Mouse (Mus musculus): Measurements from ENCODE around the gene Fbxl12. TPM values are rescaled to one million over a fixed set of nuclear protein-coding genes. Genes with fewer than 3 reads are reported as not detected.

Gene Fbxl12
- polyA plus RNA-seq (2012; rRNA removed; ENCODE audit: low replicate concordance) = 41.6 and 91.3 TPM in 2 replicates

DNA sequence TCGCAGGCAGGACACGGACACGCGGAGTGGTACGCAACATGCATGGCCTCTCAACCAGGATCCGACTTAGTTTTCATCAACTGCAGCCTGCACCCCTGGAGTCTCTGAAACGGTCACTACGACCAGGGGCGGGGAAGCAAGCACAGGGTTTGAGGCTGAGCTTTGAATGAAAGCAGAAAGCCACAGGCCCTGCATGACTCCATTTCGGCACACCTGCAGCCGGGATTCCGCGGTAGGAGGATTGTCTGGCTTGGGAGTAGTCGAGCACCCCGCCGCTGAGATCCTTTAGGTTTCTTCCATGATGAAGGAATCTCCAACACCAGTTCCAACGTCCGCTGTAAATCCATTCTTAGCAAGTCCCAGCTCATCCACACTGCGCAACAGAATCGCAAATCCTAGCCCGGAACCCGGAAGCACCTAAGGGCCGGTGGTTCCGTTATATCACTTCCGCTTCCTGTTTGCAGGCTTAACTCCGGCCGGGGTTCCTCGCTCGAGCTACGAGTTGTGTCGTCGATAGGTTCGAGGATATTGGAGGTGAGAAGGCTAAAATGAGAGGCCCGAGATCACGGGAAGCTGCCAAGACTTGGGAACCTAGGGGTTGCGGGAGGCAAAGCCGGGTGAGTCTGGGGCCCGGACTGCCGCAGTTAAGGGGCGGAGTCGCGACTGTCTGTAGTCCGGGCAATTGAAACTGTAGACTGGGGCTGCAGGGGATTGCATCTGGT is at the start of gene Fbxl12:
Gene Fbxl12, minus strand, starts transcription at position 408 of the 722 bp plus-strand sequence.

DNA sequence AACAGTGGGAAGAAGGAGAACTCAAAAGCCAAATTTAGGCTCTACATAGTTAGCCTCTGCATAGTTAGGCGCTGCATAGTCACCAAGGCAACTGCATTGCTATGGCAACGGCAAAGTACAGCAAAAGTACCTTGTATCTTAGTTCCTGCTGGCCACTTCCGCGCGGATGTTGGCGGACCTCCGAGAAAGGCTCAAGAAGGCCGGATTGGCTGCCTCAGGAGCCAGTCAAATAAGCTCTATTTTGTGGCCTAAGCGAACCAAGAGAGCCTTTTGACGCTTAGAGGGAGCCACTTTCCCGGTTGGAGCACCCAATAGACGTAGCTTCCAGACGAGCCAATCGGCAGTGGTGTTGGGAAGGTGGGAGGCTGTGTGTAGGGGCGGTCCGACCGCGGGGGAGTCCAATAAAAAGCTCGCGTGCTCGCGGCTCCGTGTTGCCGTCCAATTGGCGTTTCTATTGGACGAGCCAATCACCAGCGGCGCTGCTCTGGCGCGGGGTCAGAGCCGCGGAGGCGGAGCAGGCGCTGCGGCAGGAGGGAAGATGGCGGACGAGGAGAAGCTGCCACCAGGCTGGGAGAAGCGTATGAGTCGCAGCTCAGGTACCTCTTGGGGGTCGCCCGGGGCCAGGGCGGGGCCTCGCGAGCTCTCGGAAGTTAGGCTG is 7.2 kb upstream of the Fbxl12 start, which contains the start of gene Pin1:
Gene Pin1, plus strand, starts transcription at position 494 of the 658 bp plus-strand sequence.

DNA sequence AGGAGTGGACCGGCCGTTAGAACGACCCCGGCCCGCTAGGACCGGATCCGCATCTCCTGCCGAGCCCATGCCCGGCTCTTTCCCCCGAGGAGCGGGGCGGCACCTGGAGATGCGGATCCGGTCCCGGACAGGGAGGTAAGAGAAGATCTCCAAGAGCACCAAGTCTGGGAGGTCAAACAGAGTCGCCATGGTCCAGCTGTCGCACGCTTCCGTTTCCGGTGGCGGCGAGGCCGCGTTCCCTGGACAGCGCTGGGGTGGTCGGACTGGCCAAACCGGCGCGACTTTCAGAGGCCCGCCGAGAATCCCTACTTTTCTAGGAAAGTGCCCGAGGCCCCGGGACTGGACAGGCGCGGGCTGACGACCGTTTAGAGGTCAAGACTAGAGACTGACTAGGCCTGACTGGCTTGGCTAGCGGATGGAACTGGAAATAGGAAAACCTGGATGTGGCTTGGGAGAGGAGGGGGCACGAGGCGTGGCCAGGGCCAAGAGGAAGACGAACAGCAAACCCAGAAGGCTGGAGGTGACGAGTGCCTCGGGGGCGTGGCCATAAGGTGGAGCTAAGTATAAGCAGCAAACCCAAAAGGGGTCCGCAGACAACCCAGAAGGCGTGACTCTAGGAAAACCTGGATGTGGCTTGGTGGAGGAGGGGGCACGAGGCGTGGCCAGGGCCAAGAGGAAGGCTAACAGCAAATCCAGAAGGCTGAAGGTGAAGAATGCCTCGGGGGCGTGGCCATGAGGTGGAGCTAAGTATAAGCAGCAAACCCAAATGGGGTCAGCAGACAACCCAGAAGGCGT is 2.3 kb downstream of the Fbxl12 start, which contains the start of gene Ubl5:
Gene Ubl5, plus strand, starts transcription at position 778 of the 795 bp plus-strand sequence.

DNA sequence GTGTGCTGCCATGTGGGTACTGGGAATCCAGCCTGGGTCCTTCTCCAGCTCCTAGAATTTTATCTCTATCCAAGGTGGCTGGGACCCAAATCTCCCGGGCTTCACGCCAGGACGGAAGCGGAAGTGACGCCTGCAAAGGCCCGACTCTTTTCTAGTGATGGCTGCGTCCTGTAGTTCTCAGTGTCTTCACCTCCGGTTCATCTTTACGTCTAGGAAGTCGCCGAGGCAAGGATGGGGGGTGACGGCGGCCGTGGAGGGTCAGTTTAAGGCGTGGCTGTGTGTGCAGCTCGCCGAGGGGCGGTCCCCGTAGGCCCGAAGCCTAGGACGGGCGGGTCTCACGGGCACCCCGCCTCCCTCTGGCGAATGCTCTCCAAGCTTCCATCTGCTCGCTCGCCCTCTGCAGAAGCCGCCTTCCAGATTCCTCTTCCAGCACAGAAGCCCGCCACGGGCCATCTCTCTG is 63.4 kb downstream of the Fbxl12 start, which contains the start of gene Zfp846:
Gene Zfp846, plus strand, starts transcription at position 117 of the 460 bp plus-strand sequence.

Other genes with a start within 250 kb of the Fbxl12 start
- gene Zfp26, start 184.6 kb downstream of the Fbxl12 start, polyA plus RNA-seq (2012; rRNA removed; ENCODE audit: low replicate concordance) = 1.2 and 3.2 TPM in 2 replicates
- gene Zfp426, start 152.0 kb downstream of the Fbxl12 start, polyA plus RNA-seq (2012; rRNA removed; ENCODE audit: low replicate concordance) = 3.2 and 9.4 TPM in 2 replicates
- 2.8 and 8.3 TPM in 2 replicates for gene Zfp266, start 123.3 kb downstream of the Fbxl12 start, polyA plus RNA-seq (2012; rRNA removed; ENCODE audit: low replicate concordance)
- gene Zfp846, start 63.5 kb downstream of the Fbxl12 start, polyA plus RNA-seq (2012; rRNA removed; ENCODE audit: low replicate concordance) = 2.2 and 2.7 TPM in 2 replicates
- 105 and 165 TPM in 2 replicates for gene Ubl5, start 1.9 kb downstream of the Fbxl12 start, polyA plus RNA-seq (2012; rRNA removed; ENCODE audit: low replicate concordance)
- gene Pin1, start 7.3 kb upstream of the Fbxl12 start, polyA plus RNA-seq (2012; rRNA removed; ENCODE audit: low replicate concordance) = 16.0 and 19.1 TPM in 2 replicates
- 6.7 and 8.1 TPM in 2 replicates for gene Olfm2, start 101.6 kb upstream of the Fbxl12 start, polyA plus RNA-seq (2012; rRNA removed; ENCODE audit: low replicate concordance)
- 78.0 and 82.3 TPM in 2 replicates for gene Col5a3, start 170.3 kb upstream of the Fbxl12 start, polyA plus RNA-seq (2012; rRNA removed; ENCODE audit: low replicate concordance)
- not detected in 2 replicates for gene Rdh8, start 173.7 kb upstream of the Fbxl12 start, polyA plus RNA-seq (2012; rRNA removed; ENCODE audit: low replicate concordance)
- 84.0 and 147 TPM in 2 replicates for gene A230050P20Rik, start 223.9 kb upstream of the Fbxl12 start, polyA plus RNA-seq (2012; rRNA removed; ENCODE audit: low replicate concordance)
- gene Angptl6, start 235.0 kb upstream of the Fbxl12 start, polyA plus RNA-seq (2012; rRNA removed; ENCODE audit: low replicate concordance) = 7.2 and 8.4 TPM in 2 replicates
- 50.9 and 110 TPM in 2 replicates for gene Ppan, start 243.4 kb upstream of the Fbxl12 start, polyA plus RNA-seq (2012; rRNA removed; ENCODE audit: low replicate concordance)

Data from mammary gland, adult 2 months (tissue).